Mouse (Mus musculus) megakaryocyte-erythroid progenitor cell, adult 5 weeks (primary cell): ENCODE data around the gene Ust. TPM values are rescaled to one million over a fixed set of nuclear protein-coding genes. Genes with fewer than 3 reads are reported as not detected.

Experiments
- polyA plus RNA-seq: library from polyadenylated mRNA; stranded (reverse); fragments of >175 nt; gene quantifications from 2 replicates; pipeline ENCODE4 v1.2.3, GENCODE M21; 2012

Gene Ust
- 0.52 and 0.73 TPM in 2 replicates for polyA plus RNA-seq

DNA sequence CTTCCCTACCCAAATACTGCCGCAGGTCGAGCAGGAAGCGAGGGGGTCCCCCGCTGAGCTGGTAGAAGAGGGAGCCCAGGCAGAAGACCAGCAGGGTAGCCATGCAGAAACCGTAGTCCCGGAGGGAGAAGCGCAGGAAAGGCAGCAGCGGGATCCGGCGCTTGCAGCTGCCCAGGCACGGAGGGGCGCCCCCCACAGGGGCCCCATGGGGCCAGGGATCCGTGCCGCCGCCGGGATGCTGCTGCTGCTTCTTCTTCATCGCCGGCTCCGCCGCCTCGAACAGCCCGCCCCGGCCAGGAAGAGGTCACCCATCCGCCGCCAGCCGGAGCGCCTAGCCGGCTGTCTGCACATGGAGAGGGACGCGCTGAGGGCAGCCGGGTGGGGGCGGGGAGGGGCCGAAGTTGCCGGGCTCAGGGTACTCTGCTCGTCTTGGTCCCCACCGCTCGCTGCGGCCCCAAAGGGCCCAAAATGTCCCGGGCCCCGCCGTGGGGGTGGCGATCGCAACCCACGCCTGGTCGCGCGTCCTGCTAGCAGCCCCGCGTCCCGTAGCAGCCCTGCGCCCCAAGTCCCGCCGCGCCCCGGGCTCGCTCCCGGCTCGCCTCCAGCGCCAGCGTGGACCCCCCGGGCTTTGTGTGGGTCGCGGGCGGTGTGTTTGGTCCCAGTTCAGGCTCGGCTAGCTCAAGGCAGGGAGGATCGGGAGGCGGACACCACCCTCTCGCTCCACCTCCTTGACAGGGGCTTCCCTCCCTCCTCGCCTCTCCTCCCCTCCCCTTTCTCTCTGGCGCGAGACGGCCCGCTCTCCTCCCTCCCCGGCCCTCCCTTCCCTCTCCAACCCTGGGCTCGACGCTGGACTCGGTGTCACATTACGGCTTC is at the start of gene Ust:
TSS of gene Ust (minus strand) at position 685 of the 873 bp plus-strand sequence.

